Mouse (Mus musculus) CD4-positive, CD25-positive, alpha-beta regulatory T cell (primary cell): Measurements from ENCODE around the gene Ncbp3. TPM values are rescaled to one million over a fixed set of nuclear protein-coding genes. Genes with fewer than 3 reads are reported as not detected.

Source experiments
- polyA plus RNA-seq: library from polyadenylated mRNA; unstranded; fragments of 100-300 nt; shearing (Covaris generic); gene quantifications from one replicate; pipeline ENCODE4 v1.2.1, GENCODE M21; 2017

Gene Ncbp3
- 16.7 TPM for polyA plus RNA-seq

DNA sequence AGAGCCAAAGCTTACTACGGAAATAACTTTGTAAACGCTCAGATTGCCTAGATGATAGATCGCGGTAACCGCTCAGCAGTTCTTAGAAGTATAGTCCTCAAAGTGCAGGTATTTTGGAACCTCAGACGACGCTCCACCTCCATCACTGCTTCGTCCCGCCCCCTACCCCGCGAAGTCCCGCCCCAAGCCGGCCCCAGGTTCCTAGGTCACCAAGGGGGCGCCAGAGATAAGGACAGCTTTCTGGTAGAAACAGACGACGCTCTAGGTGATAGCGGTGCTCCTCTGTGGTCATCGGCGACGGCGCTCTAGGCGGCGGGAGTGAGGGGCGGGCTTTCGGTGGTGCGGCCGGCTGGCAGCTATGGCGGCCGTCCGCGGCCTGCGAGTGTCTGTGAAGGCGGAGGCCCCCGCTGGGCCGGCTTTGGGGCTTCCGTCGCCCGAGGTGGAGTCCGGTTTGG is at the start of gene Ncbp3:
Gene Ncbp3, plus strand, starts transcription at position 242 of the 455 bp plus-strand sequence.

GRCm38 (mm10) chr11:72998771-72999170 is 48.8 kb upstream of the Ncbp3 start, which contains the start of gene P2rx1:
Gene P2rx1, plus strand, starts transcription at chr11:72999103.

DNA sequence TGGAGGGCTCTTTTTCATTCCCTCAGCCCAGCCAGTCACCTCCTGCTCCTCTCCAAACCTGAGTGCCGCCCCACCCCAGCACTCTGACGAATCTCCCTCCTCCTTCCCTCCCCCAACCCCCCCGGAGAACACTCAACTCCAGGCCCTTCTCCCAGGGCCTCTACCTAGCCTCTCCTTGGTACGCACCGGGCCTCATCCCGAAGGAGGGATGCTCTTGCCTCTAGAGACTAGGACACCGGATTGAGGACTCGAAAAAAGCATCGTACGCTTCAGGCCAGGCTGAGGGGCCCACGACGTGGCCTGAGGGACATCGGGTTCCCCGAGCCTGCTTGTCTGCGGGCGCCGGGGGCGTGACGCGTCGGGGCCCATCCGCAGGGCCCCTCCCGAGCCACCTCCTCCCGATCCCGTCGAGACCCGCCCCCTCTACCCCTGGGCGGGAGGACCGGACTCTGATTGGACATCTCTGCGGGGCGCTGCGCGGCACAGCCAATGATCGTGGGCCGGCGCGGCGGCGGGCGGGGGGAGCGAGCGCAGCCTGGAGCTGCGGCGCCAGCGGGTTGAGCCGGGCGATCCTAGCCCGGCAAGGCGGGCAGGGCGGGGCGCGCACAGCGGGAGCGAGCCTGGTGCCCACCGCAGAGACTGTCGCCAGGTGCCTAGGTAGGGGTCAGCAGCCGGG is 29.0 kb upstream of the Ncbp3 start, which contains the start of gene Camkk1:
Gene Camkk1, plus strand, starts transcription at position 538 of the 676 bp plus-strand sequence.

GRCm38 (mm10) chr11:73090283-73090682 is 42.7 kb downstream of the Ncbp3 start, which contains the start of gene Itgae:
Gene Itgae, plus strand, starts transcription at chr11:73090583.

DNA sequence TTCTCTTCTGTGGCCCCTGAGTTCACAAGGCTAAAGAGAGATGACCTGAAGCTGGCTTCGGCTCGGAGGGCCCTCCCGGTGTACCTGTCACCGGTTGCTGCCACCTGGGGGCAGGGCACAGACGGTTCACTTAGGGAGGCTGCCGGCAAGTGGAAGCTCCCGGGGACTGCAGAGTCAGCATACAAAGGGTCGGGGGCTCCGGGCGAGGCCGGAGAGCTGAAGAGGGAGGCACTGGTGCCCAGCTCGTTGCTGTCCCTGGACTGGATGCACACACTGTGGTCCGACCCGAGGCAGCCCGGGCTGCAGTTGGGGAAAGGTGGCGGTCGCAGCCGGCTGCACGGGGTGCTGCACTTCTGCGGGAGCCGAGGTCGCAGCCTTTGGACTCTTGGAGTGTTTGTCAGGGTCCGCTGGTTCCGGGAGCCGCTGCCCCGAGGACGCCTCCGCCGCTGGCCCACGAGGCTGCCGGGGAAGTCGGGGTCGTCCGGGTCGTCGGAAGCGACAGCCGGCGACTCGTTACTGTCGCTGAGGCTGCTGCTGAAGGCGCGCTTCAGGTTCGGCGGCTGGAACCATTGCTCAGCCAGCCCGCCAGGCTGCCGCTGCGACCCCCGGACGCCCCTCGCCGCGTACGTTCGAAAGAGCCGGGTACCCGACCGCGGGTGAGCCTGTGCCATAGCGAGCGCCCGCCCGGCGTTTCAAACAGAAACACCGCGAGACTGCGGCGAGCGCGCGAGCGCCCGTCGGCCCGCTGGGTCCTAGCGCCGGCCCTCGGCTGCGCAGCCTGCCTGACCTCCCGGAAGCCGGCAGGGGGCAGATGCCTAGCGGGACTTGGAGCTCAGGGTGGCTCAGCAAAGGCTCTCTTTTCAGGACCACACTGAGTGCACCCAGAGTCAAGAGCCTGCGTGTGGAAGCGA is 90.3 kb downstream of the Ncbp3 start, which contains the start of gene Haspin:
Gene Haspin, minus strand, starts transcription at position 704 of the 911 bp plus-strand sequence.

Other genes with a start within 250 kb of the Ncbp3 start
- gene Atp2a3, start 86.6 kb upstream of the Ncbp3 start, polyA plus RNA-seq = 288 TPM
- not detected for gene P2rx1, start 48.7 kb upstream of the Ncbp3 start, polyA plus RNA-seq
- 13.2 TPM for gene Camkk1, start 28.8 kb upstream of the Ncbp3 start, polyA plus RNA-seq
- 49.3 TPM for gene Itgae, start 42.8 kb downstream of the Ncbp3 start, polyA plus RNA-seq
- 11.2 TPM for gene Haspin, start 90.5 kb downstream of the Ncbp3 start, polyA plus RNA-seq
- gene P2rx5, start 112.6 kb downstream of the Ncbp3 start, polyA plus RNA-seq = 0.17 TPM
- gene Emc6, start 129.3 kb downstream of the Ncbp3 start, polyA plus RNA-seq = 79.2 TPM
- gene Tax1bp3, start 129.3 kb downstream of the Ncbp3 start, polyA plus RNA-seq = 28.7 TPM
- gene Ctns, start 151.3 kb downstream of the Ncbp3 start, polyA plus RNA-seq = 12.4 TPM
- gene Shpk, start 151.7 kb downstream of the Ncbp3 start, polyA plus RNA-seq = 9.5 TPM
- not detected for gene Trpv1, start 186.5 kb downstream of the Ncbp3 start, polyA plus RNA-seq
- gene Trpv3, start 219.6 kb downstream of the Ncbp3 start, polyA plus RNA-seq = not detected